Mouse (Mus musculus) neutrophil, adult 83 days (primary cell): Measurements from ENCODE around the gene Zfp157. TPM values are rescaled to one million over a fixed set of nuclear protein-coding genes. Genes with fewer than 3 reads are reported as not detected.

ENCODE experiments used
- total RNA-seq, 2 experiments: library from RNA; stranded (reverse); gene quantifications; one replicate each; pipeline ENCODE4 v1.2.4; 2023

Zfp157 gene
- 1 to 10 TPM; 5.3 to 6.3 TPM for total RNA-seq

DNA sequence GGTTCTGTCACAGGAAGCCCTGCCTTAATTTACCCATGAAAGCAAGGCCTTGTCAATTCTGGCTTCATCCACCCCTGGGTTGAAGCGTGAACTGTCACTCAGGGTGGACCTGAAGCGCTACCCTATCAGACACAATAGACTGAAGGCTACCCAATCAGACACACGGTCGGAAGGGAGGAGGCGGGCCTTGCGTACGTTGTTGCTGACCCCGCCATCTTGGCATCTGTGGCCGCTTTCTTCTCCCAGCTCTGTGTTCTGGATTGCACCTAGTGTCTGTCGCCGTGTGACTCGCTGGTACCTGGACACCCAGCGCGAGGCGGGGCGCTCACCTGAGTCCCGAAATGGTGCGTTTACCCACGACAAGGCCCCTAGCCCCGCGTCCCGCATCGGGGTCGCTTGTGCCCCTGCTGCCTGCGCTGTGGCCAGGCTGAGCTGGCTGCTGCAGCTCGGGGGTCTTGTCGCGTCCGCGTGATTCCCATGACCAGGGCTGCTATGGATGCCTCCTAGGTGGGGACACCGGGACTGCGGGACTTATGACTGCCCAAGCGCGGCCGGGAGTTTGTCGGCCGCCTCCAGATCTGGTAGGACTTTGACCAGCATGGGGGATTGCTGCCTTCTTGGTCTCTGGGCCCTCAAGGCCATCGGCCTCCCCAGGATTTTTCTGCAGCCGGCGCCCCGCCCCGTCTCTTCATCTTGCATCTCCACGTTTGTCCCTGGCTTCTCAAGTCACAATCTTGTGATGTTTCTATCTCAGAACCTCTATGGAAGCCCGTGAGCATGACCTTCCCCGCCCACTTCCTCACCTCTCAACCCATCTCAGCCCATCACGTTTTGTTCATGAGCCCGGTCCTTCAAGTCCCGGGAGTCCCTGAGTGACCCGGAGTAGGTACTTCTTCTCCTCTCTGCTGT lies at the start of gene Zfp157:
Gene Zfp157, plus strand, starts transcription at position 183 of the 909 bp plus-strand sequence.

Other genes starting within 250 kb of the Zfp157 start
- gene Mblac1, start 247.2 kb upstream of the Zfp157 start, total RNA-seq = 1 to 10 TPM; 5.1 to 6.6 TPM
- gene Nxpe5, start 215.6 kb upstream of the Zfp157 start, total RNA-seq = 1 to 10 TPM; 1.1 to 1.9 TPM
- gene Lamtor4, start 186.0 kb upstream of the Zfp157 start, total RNA-seq = 100 to 1,000 TPM; 155 to 163 TPM
- 100 to 1,000 TPM; 119 to 122 TPM for gene BC037034, start 177.4 kb upstream of the Zfp157 start, total RNA-seq
- gene Gal3st4, start 168.6 kb upstream of the Zfp157 start, total RNA-seq = not detected
- gene Gm43720, start 161.5 kb upstream of the Zfp157 start, total RNA-seq = not detected
- gene Gpc2, start 161.5 kb upstream of the Zfp157 start, total RNA-seq = 1 to 10 TPM; 3.0 to 4.1 TPM
- 1 to 10 TPM; 1.7 to 2.2 TPM for gene Stag3, start 161.2 kb upstream of the Zfp157 start, total RNA-seq
- gene Pvrig, start 99.5 kb upstream of the Zfp157 start, total RNA-seq = 1 to 10 TPM; 1.2 to 1.7 TPM
- gene 1700123K08Rik, start 123.2 kb downstream of the Zfp157 start, total RNA-seq = not detected
- gene Zfp68, start 178.3 kb downstream of the Zfp157 start, total RNA-seq = 10 to 100 TPM; 14.2 to 15.1 TPM
- gene A430033K04Rik, start 181.4 kb downstream of the Zfp157 start, total RNA-seq = 1 to 10 TPM; 1.8 to 2.1 TPM